Mouse (Mus musculus) heart, adult 2 months (tissue): Measurements from ENCODE around the gene D430042O09Rik.

Experiments used
- CTCF ChIP-seq: fragments of 200-600 bp; IDR thresholded peaks from 2 replicates; pipeline ENCODE4 v1.8.1; 2022; ENCODE audit warnings: antibody characterized with exemption, mild to moderate bottlenecking, moderate library complexity
- POLR2A ChIP-seq: fragments of 200-500 bp; IDR thresholded peaks from 2 replicates; pipeline ENCODE4 v1.6.1; 2011; ENCODE audit warnings: mild to moderate bottlenecking, low read depth, low read length, control low read depth; ENCODE audit not compliant: insufficient read depth

DNA sequence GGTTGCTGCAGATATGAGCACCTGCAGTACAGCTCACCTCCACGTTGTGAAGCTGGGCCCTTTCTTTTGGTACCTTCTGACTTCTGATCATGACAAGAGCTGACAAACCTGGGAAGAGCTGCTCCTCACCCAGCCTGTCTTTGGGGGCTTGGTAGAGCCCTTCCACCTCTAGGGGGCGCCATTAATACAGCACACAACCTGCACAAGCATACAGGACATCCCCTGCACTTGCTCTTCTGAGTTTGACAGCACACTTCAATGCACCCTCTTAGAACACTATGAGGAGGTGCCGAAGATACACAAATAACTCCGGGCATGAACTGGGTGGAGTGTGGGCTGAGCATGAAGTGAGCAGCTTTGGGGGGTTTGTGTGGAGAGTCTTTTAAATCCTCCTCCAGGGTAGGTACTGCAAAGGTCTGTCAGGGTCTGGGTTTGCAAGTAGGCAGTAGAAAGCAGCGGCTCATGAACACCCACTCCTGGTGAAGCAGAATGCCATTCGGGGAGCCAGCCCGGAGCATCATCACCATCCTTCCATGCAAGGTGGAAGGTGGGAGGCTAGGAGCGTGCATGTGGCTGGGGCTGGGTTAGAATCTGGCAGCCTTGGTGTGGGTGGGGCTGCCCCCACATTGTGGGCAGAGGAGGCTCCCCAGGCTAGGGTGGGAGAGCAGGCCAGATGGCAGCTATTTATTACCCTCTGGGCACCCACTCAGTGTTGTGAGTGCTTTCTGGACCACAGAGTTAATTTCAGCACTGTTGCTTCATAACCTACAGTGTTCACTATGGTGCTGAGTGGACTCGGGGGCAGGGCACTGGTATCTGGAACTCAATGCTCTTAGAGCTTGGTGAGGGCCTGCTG lies 59.5 kb downstream of the D430042O09Rik start:
- TF ChIP-seq CTCF, result peak; percentile 76
- no peak for TF ChIP-seq POLR2A
